12 mouse cellular contexts compared by ENCODE assay signal in the genomic region with DNA sequence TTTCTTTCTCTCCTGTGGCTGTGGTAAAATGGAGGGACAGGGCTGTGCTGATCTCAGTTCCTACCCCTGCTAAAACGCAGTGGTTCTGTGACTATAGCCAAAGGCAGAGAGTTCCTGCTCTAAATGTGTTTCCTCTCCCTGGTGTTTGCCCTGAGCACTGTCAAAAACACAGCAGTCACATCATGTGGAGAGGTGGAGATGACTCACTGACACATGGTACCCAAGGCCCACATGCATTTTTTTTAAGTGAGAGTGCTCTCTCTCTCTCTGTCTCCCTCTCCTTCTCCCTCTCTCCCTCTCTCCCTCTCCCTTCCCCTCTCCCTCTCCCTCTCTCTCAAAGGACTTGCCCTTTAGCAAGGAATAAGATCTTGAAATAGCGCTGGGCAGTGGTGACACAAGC.
DNase-seq lines count a peak whose midpoint lies in the region; ATAC-seq and TF ChIP-seq lines count a peak whose summit lies in the region.
"Had no signal": no experiment of that assay in that cellular context is flagged by ENCODE, and none has a peak within 500 bp of the region (broad histone marks: within the 10 kb centered on the region; RNA-seq: fewer than 3 reads in every experiment).

No protein-coding gene starts in this region.

- no peak for TF ChIP-seq RAD21 in CH12.LX (IDR thresholded peaks at IDR 0.05; ENCODE audit: low read depth, low read length)

- H3K4me3 ChIP-seq in forebrain, embryonic 15.5 days, result no peak overlapping the region
- H3K4me3 ChIP-seq in forebrain, embryonic 10.5 days, result no peak overlapping the region
- no peak overlapping the region for H3K4me3 ChIP-seq in hindbrain, embryonic 14.5 days (replicated peaks; ENCODE audit: low read length)
- no peak overlapping the region for H3K4me3 ChIP-seq in hindbrain, embryonic 12.5 days
- no peak overlapping the region for H3K4me3 ChIP-seq in CH12.LX (replicated peaks in 1 of 3; ENCODE audit: low read depth in 2 of 3, low read length in 2 of 3, poor library complexity in 1 of 3)
- no peak overlapping the region for H3K4me3 ChIP-seq in midbrain, embryonic 11.5 days (ENCODE audit: low read depth, low read length)
- H3K4me3 ChIP-seq in embryonic facial prominence, embryonic 10.5 days, result no peak overlapping the region
- H3K4me3 ChIP-seq in liver, embryonic 12.5 days, result no peak overlapping the region

- no peak for TF ChIP-seq EP300 in CH12.LX (IDR thresholded peaks at IDR 0.05; ENCODE audit: low read length)

- in situ Hi-C loops in CH12.LX (cut with MboI; ENCODE audit: low pct_ligation_motif_present, low pct_unique_long_range_greater_than_20kb, low sequenced_read_pairs), result no loop called here

- no peaks in the 10 kb centered on the region for H3K79me2 ChIP-seq in CH12.LX (replicated peaks; ENCODE audit: control insufficient read depth, extremely low read depth, insufficient read depth, poor library complexity, severe bottlenecking)

- H3K27me3 ChIP-seq in forebrain, embryonic 15.5 days, result no peaks in the 10 kb centered on the region
- no peaks in the 10 kb centered on the region for H3K27me3 ChIP-seq in forebrain, embryonic 10.5 days (ENCODE audit: poor library complexity, severe bottlenecking)
- no peaks in the 10 kb centered on the region for H3K27me3 ChIP-seq in hindbrain, embryonic 14.5 days (ENCODE audit: control insufficient read depth, insufficient read depth, low read length)
- no peaks in the 10 kb centered on the region for H3K27me3 ChIP-seq in hindbrain, embryonic 12.5 days
- no peaks in the 10 kb centered on the region for H3K27me3 ChIP-seq in CH12.LX (replicated peaks)
- H3K27me3 ChIP-seq in midbrain, embryonic 11.5 days (ENCODE audit: control insufficient read depth, insufficient read depth, low read length), result no peaks in the 10 kb centered on the region
- no peaks in the 10 kb centered on the region for H3K27me3 ChIP-seq in embryonic facial prominence, embryonic 10.5 days (replicated peaks; ENCODE audit: low read depth, poor library complexity, severe bottlenecking)
- no peaks in the 10 kb centered on the region for H3K27me3 ChIP-seq in liver, embryonic 12.5 days (replicated peaks)
- H3K27me3 ChIP-seq: Patski had no signal

- no peaks in the 10 kb centered on the region for H3K36me3 ChIP-seq in forebrain, embryonic 15.5 days
- H3K36me3 ChIP-seq in forebrain, embryonic 10.5 days (replicated peaks), result no peaks in the 10 kb centered on the region
- H3K36me3 ChIP-seq in hindbrain, embryonic 14.5 days (replicated peaks; ENCODE audit: control insufficient read depth, insufficient read depth), result no peaks in the 10 kb centered on the region
- H3K36me3 ChIP-seq in hindbrain, embryonic 12.5 days, result no peaks in the 10 kb centered on the region
- peaks cover 0 to 2% of the 10 kb centered on the region in 2 experiments for H3K36me3 ChIP-seq in CH12.LX (replicated peaks in 1 of 2; ENCODE audit: control insufficient read depth in 1 of 2, insufficient read depth in 1 of 2, low read length in 1 of 2)
- H3K36me3 ChIP-seq in midbrain, embryonic 11.5 days (ENCODE audit: control insufficient read depth, insufficient read depth, low read length), result no peaks in the 10 kb centered on the region
- no peaks in the 10 kb centered on the region for H3K36me3 ChIP-seq in embryonic facial prominence, embryonic 10.5 days (replicated peaks)
- no peaks in the 10 kb centered on the region for H3K36me3 ChIP-seq in liver, embryonic 12.5 days

- no peak for TF ChIP-seq CTCF in CH12.LX (conservative IDR thresholded peaks at IDR 0.05 in 1 of 2, IDR thresholded peaks at IDR 0.05 in 1 of 2; ENCODE audit: low read depth in 2 of 2, low read length in 2 of 2)

- no peak for TF ChIP-seq POLR2A in CH12.LX (IDR thresholded peaks at IDR 0.05; ENCODE audit: low read depth, low read length)

- dilution Hi-C loops in CH12.LX (cut with MboI; ENCODE audit: extremely low pct_ligation_motif_present, extremely low pct_unique_long_range_greater_than_20kb, low sequenced_read_pairs), result no loop called here

- H3K27ac ChIP-seq in forebrain, embryonic 15.5 days (replicated peaks), result 0 out of 2 replicates have a peak overlapping the region, but pooled peaks have one; percentile 19
- no peak overlapping the region for H3K27ac ChIP-seq in forebrain, embryonic 10.5 days
- H3K27ac ChIP-seq in hindbrain, embryonic 14.5 days, result no peak overlapping the region
- no peak overlapping the region for H3K27ac ChIP-seq in hindbrain, embryonic 12.5 days
- no peak overlapping the region for H3K27ac ChIP-seq in CH12.LX (ENCODE audit: insufficient read depth, low read depth)
- no peak overlapping the region for H3K27ac ChIP-seq in midbrain, embryonic 11.5 days (ENCODE audit: low read depth, low read length)
- H3K27ac ChIP-seq in embryonic facial prominence, embryonic 10.5 days (replicated peaks), result no peak overlapping the region
- no peak overlapping the region for H3K27ac ChIP-seq in liver, embryonic 12.5 days
- H3K27ac ChIP-seq: liver, embryonic 14.5 days had no signal

- H3K9me3 ChIP-seq in forebrain, embryonic 15.5 days, result no peaks in the 10 kb centered on the region
- H3K9me3 ChIP-seq in forebrain, embryonic 10.5 days, result no peaks in the 10 kb centered on the region
- no peaks in the 10 kb centered on the region for H3K9me3 ChIP-seq in hindbrain, embryonic 14.5 days (ENCODE audit: control insufficient read depth, low read length)
- no peaks in the 10 kb centered on the region for H3K9me3 ChIP-seq in hindbrain, embryonic 12.5 days (replicated peaks)
- H3K9me3 ChIP-seq in CH12.LX (replicated peaks; ENCODE audit: low read length), result no peaks in the 10 kb centered on the region
- H3K9me3 ChIP-seq in midbrain, embryonic 11.5 days (ENCODE audit: control insufficient read depth, low read length), result no peaks in the 10 kb centered on the region
- H3K9me3 ChIP-seq in embryonic facial prominence, embryonic 10.5 days, result no peaks in the 10 kb centered on the region
- H3K9me3 ChIP-seq in liver, embryonic 12.5 days (replicated peaks), result no peaks in the 10 kb centered on the region

- 73% methylated on average over 2 of the region's 2 CpGs for WGBS in forebrain, embryonic 15.5 days
- WGBS in forebrain, embryonic 10.5 days, result 81% methylated on average over 2 of the region's 2 CpGs
- 80% methylated on average over 2 of the region's 2 CpGs for WGBS in hindbrain, embryonic 14.5 days
- 71% methylated on average over 2 of the region's 2 CpGs for WGBS in hindbrain, embryonic 12.5 days
- 60% methylated on average over 2 of the region's 2 CpGs for WGBS in midbrain, embryonic 11.5 days
- 66% methylated on average over 2 of the region's 2 CpGs for WGBS in embryonic facial prominence, embryonic 10.5 days
- 46% methylated on average over 2 of the region's 2 CpGs for WGBS in liver, embryonic 12.5 days (ENCODE audit: insufficient replicate concordance)

- no peak for ATAC-seq in forebrain, embryonic 15.5 days (replicated peaks)
- peak; percentile 18; the same call in 1 of the 2 replicates for ATAC-seq in hindbrain, embryonic 14.5 days (ENCODE audit: low FRiP score)
- ATAC-seq in hindbrain, embryonic 12.5 days (ENCODE audit: low FRiP score), result no peak
- ATAC-seq in midbrain, embryonic 11.5 days (ENCODE audit: low FRiP score), result no peak
- ATAC-seq in liver, embryonic 12.5 days, result no peak
- ATAC-seq: intestine, embryonic 16.5 days had no signal

- H3K4me1 ChIP-seq in forebrain, embryonic 15.5 days, result no peaks in the 10 kb centered on the region
- peaks cover 15% of the 10 kb centered on the region for H3K4me1 ChIP-seq in forebrain, embryonic 10.5 days
- H3K4me1 ChIP-seq in hindbrain, embryonic 14.5 days (replicated peaks; ENCODE audit: control insufficient read depth, insufficient read depth, low read length), result no peaks in the 10 kb centered on the region; the same call in none of the 2 replicates
- peaks cover 6% of the 10 kb centered on the region; the same call in 1 of the 2 replicates for H3K4me1 ChIP-seq in hindbrain, embryonic 12.5 days
- peaks cover 8 to 72% of the 10 kb centered on the region in 2 experiments for H3K4me1 ChIP-seq in CH12.LX (ENCODE audit: control insufficient read depth in 1 of 2, insufficient read depth in 2 of 2)
- no peaks in the 10 kb centered on the region for H3K4me1 ChIP-seq in midbrain, embryonic 11.5 days (ENCODE audit: control insufficient read depth, insufficient read depth, low read length)
- peaks cover 15% of the 10 kb centered on the region for H3K4me1 ChIP-seq in embryonic facial prominence, embryonic 10.5 days
- no peaks in the 10 kb centered on the region for H3K4me1 ChIP-seq in liver, embryonic 12.5 days

- DNase-seq in forebrain, embryonic 10.5 days (ENCODE audit: extremely low spot score, low spot score), result no peak
- DNase-seq in hindbrain, embryonic 14.5 days (ENCODE audit: low spot score), result no peak
- DNase-seq in CH12.LX (ENCODE audit: extremely low read depth), result peak; percentile 34
- DNase-seq in midbrain, embryonic 11.5 days (ENCODE audit: low spot score, missing footprints), result peak; percentile 35
- no peak for DNase-seq in embryonic facial prominence, embryonic 10.5 days (ENCODE audit: low spot score)
- DNase-seq: lung, postnatal 4 days had no signal

- no peak overlapping the region for H3K9ac ChIP-seq in forebrain, embryonic 15.5 days (replicated peaks)
- H3K9ac ChIP-seq in hindbrain, embryonic 14.5 days, result no peak overlapping the region
- H3K9ac ChIP-seq in hindbrain, embryonic 12.5 days, result no peak overlapping the region
- H3K9ac ChIP-seq in CH12.LX (ENCODE audit: insufficient read depth, low read depth), result no peak overlapping the region
- no peak overlapping the region for H3K9ac ChIP-seq in midbrain, embryonic 11.5 days (ENCODE audit: low read length)
- H3K9ac ChIP-seq in liver, embryonic 12.5 days, result no peak overlapping the region
- H3K9ac ChIP-seq: liver, embryonic 14.5 days had no signal

- H3K4me2 ChIP-seq in forebrain, embryonic 15.5 days (replicated peaks), result no peak overlapping the region
- no peak overlapping the region for H3K4me2 ChIP-seq in hindbrain, embryonic 14.5 days (replicated peaks)
- no peak overlapping the region for H3K4me2 ChIP-seq in hindbrain, embryonic 12.5 days (replicated peaks)
- H3K4me2 ChIP-seq in CH12.LX (ENCODE audit: insufficient read depth, low read depth, poor library complexity, severe bottlenecking), result no peak overlapping the region
- no peak overlapping the region for H3K4me2 ChIP-seq in midbrain, embryonic 11.5 days
- H3K4me2 ChIP-seq in liver, embryonic 12.5 days, result no peak overlapping the region

TF ChIP-seq in CH12.LX, 34 proteins besides CTCF, POLR2A, EP300 and RAD21:
- TF ChIP-seq MXI1 (IDR thresholded peaks at IDR 0.05; ENCODE audit: low read depth, low read length) (no peak), USF2 (conservative IDR thresholded peaks at IDR 0.05; ENCODE audit: low read depth, low read length) (no peak), PAX5 (IDR thresholded peaks at IDR 0.05; ENCODE audit: low read length) (no peak), ETS1 (conservative IDR thresholded peaks at IDR 0.05; ENCODE audit: low read depth, low read length) (peak; percentile 42; the same call in 1 of the 2 replicates), ZKSCAN1 (IDR thresholded peaks at IDR 0.05; ENCODE audit: borderline replicate concordance, low read depth, low read length) (no peak), USF1 (IDR thresholded peaks at IDR 0.05; ENCODE audit: low read depth, low read length) (no peak), MAX (IDR thresholded peaks at IDR 0.05; ENCODE audit: low read length) (no peak), ZNF384 (IDR thresholded peaks at IDR 0.05; ENCODE audit: low read depth, low read length) (peak; percentile 34; the same call in 1 of the 2 replicates)

Comparison
In these comparisons a context has a peak if more than half of its experiments do, and no peak if none do; other contexts are left out.
1. DNase-seq: peak in CH12.LX (single experiment) and midbrain, embryonic 11.5 days (single experiment); none in forebrain, embryonic 10.5 days (single experiment), hindbrain, embryonic 14.5 days (single experiment) and embryonic facial prominence, embryonic 10.5 days (single experiment).